Mouse (Mus musculus): ENCODE measurements around the gene Ctu2.
A peak's percentile ranks its signal among the peaks of the same experiment; 100 is the strongest.

Ctu2 gene

GRCm38 (mm10) chr8:122484831-122485230 lies 8.9 kb downstream of the Ctu2 start:
- DNase-seq (ENCODE audit: low read depth): no peak

DNA sequence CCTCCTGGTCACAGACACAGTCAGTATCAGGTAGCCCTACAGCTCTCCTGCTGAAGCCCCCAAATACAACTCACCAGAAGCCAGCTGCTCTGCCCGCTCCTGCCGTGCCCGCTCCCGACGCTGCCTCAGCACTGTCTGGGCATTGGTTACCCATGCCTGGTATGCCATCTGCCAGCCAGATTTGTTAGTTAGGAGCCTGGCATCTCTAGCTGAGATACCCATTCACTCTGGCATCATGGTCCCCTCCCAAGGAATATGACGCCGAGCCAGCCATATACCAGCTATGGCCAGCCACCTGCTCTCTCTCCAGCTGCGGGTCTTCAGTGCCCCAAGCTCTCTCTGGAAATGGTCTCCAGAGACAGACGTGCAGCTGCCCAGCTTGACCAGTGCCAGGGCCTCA lies 12.4 kb downstream of the Ctu2 start:
- DNase-seq (ENCODE audit: low read depth): no peak

GRCm38 (mm10) chr8:122497016-122497734 lies 21.2 kb downstream of the Ctu2 start:
- DNase-seq (ENCODE audit: low read depth): no peak

- DNase-seq (ENCODE audit: low read depth): peak; percentile 22
Measured at GRCm38 (mm10) chr8:122497912-122498311, 22.0 kb downstream of the Ctu2 start.

DNA sequence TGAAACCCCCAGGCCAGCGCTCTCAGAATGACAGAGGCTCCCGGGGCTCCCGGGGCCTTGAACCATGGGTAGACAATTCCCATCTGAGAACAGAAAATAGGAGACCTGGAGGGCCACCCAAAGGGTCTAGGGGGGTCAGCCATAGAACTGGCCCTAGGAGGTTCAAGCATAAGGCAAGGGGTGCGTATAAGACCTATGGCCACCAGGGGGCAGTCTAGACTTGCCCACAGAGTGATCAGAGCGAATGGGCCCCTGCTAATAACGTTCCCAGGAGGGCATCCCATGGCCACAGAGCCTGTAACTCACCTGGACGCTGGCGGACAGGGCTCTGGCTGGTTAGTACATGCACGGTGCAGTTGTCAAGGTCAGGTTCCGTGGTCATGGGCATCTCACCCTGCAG lies 24.9 kb downstream of the Ctu2 start:
- peak; percentile 90 for DNase-seq (ENCODE audit: low read depth)

- no peak for DNase-seq (ENCODE audit: low read depth)
Measured at GRCm38 (mm10) chr8:122511552-122511951, 35.6 kb downstream of the Ctu2 start.

DNA sequence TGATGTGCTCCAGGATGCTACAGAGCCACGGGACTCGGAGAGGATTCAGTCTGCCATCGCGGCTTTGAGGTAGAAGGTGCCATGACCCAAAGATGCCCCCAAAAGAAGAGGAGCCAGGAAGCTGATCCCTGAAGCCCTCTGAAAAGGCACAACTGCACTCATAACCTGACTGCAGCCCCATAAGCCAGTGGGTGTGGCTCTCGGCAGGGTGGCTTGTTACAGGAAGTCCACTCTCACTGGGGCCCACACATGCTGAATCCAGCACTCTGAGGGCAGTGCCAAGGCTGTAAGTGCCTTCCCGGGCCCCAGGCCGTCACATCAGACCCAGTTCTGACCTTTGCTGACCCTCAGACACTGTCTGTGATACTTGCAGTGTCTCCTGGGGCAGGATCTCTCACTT lies 36.4 kb downstream of the Ctu2 start:
- DNase-seq (ENCODE audit: low read depth): no peak

DNA sequence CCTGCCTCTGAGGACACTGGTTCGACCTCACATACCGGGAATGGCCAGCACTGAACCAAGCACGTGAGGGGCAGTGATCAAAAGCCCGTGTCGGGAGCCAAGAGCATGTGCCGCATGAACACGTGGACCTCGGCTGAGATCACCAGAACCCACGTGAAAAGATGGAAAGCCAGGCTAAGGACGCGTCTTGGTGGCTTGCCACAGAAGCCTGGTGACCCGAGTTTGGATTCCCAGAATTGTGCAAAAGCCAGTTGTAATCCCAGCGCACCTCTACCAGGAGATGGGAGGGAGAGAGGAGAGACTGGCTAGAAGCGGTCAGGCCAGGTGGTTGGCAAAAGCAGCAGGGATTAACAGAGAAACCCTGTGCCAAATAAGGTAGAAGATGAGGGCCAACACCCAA lies 39.8 kb downstream of the Ctu2 start:
- no peak for DNase-seq (ENCODE audit: low read depth)

DNA sequence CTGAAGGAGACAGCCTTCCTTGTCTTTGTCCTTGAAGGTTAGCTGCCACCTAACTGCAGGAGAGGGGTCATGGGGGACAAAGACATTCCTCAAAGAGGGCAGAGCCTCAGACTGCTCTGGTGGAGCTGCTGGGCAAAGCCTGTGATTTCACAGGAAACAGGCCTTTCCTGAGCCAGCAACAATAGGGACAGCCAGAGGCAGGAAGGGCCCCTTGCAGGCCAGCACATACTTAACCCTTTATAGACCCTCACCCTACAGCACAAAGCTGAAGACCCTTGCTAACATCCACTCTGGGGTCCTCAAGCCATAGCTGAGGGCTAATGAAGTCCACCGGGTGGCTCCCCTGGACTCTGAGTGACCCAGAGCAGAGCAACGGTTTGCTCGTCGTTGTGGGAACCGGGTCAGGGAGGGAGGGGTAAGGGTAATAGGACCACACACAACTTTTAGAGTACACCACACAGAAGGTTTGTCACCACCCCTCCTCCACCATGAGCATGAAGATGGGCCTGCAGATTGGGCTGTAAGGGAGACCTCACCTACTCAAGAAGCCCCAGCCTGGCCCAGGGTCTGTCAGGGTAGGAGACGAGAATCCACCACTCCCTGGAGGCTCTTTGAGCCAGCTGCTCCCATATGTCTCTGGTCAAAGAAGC lies 41.7 kb downstream of the Ctu2 start:
- DNase-seq (ENCODE audit: low read depth): no peak

DNA sequence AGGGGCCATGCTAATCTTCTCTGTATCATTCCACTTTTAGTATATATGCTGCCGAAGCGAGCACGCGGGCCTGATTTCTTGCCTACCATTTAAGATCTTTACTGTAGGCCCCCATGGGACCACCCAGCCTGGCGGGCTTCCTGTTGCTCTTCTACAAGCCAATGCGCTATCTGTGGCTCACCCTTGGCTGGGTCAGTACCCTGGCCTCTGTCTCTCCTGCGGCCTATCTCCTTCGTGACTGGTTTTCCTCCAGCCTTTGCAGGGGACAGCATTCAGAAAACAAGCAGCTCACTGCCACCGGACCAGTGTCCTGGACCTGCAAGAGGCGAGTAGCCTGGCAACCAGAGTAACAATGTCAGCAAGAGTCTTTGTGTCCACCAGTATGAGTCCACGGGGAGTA lies 44.7 kb downstream of the Ctu2 start:
- DNase-seq (ENCODE audit: low read depth): no peak

DNA sequence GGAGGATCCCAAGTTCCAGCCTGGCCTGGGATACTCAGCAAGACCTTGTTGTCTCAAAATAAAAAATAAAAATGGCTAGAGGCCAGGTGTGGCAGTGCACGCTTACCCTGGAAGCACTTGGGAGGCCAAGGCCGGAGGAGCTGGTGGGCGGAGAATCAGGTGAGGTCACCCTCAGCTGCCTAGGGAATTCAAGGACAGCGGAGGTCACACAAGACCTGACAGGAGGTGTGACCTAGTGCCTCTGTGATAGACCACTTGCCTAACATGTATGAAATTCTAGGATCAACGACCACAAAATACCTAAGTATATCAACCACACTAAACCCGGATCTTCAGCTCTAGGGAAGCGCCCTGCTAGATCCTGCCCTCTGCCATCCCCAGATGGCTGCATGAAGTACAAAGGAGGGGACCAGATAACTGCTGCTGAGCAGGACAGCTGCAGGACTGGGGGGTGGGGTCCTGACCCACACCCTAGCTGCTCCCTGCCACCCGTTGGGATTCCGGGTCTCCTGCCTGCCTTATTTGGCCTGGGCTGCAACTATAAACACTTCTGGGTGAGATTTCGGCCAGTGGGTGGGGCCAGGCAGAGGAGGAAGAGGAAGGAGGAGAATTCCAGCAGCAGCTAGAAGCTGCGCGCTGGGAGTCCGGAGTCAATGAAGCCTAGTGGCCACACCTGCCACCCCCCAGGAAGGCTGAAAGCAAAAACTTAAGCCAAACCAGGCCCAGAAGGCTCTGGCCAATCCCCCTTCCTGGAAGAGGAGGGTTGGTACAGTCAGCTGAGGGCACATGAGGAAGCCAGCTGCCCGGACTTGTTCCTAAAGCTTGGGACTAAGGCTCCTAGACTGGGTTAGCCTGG lies 47.1 kb downstream of the Ctu2 start:
- peak; percentile 43 for DNase-seq (ENCODE audit: low read depth)

DNA sequence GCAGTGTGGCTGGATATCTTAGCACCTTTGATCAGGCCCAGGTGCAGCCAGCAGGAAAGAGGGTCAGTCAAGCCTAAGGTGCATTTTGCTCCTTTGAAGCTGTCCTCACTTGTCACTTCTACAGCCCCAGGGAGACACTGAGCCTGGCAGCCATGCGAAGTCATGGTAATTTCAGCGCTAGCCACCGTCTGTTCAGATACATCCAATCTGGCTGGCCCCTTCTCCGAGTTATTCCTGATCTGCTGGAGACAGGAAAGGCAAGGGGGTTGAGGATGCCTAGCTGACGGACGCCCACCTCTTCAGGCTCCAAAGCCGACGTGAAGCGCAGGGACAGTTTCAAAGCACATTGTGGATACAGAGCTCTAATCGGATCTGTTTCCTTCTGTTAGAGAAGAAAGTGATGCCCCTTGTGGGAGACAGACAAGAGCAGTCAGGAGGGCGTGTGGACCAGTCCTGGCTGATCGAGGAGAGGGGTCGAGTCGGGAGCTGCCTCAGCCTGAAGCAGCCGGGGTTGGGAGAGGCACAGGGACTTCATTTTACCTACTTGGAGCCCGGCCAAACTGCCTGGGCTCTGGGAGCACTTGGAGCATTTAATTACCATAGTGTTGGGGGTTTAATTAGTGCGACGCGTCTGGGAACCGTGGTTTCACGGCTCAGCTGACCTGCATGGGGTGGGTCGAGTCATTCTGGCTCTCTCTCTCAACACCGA lies 47.9 kb downstream of the Ctu2 start:
- no peak for DNase-seq (ENCODE audit: low read depth)

DNA sequence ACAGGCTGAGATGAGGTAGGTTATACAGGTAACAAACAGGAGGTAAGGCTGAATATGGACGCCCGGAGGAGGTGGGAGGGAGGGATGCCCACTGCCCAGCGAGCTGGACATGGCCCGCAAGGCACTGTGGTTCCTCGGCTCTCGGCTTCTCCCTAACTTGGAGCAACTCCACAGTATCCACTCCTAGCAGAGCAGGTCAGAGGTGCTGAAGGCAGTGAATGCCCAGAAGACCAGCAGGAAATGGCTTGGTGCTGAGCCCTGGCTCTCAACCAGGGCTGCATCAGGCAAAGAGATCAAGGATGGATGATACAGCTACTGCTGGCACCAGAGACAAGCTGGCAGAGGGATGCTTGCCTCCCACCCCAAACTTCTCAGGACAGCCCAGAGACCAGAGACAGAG lies 48.6 kb downstream of the Ctu2 start:
- no peak for DNase-seq (ENCODE audit: low read depth)

DNA sequence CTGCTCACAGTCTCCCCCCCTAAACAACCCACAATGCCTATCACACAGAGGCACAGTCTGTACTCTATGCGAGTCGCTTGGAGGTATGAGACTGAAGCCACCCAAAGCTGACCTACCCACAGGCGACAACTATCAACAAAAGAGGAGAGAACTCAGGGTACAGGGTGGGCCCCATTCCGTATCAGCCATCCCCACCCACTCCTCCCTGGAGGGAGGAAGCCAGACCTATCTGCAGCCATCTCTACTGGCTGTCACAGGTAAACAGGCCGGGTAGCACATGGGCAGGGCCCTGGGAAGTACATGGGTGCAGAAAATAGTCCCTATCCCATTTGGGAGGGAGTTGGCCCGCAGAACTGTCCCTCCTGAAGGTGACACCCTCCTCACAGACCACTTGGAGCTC lies 49.1 kb downstream of the Ctu2 start:
- DNase-seq (ENCODE audit: low read depth): no peak

GRCm38 (mm10) chr8:122526084-122526483 lies 50.1 kb downstream of the Ctu2 start:
- DNase-seq (ENCODE audit: low read depth): no peak

- no peak for DNase-seq (ENCODE audit: low read depth)
Measured at GRCm38 (mm10) chr8:122526526-122527170, 50.7 kb downstream of the Ctu2 start.

DNA sequence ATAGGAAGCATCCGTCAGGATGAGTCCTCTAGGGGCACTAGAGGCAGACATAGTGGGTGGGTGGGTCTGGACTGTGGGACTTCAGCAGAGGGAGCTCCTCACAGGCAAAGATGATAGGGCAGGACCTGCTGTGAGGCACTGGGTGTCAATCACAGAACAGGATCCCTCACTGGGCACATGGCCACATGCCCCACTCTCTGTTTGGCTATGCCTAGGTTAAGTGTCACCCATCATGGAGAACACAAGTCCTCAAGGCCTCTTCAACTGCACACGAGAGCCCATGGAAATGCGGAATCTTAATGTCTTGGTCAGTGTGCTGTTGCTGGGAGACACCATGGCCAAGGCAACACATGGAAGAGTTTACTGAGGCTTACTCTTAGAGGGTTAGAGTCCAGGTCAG lies 52.0 kb downstream of the Ctu2 start:
- no peak for DNase-seq (ENCODE audit: low read depth)

DNA sequence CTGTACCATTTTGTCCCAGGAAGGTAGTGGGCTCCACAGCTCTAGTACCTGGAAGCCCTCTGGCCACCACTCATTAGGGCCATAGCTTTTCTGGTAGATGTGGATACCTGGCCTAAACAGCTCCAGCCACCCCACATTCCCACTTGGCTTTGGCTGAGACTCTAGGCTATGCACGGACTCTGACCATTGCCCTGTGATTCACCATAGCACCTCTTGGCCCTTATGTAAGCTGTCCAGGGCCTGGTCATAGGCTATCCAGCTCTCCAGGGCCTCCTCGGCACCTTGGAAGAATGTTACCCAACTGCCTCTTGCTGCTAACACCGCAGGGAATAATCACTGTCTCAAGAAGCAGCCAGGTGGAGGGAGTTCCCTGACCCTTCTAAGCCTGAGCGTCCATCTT lies 53.2 kb downstream of the Ctu2 start:
- DNase-seq (ENCODE audit: low read depth): no peak

DNA sequence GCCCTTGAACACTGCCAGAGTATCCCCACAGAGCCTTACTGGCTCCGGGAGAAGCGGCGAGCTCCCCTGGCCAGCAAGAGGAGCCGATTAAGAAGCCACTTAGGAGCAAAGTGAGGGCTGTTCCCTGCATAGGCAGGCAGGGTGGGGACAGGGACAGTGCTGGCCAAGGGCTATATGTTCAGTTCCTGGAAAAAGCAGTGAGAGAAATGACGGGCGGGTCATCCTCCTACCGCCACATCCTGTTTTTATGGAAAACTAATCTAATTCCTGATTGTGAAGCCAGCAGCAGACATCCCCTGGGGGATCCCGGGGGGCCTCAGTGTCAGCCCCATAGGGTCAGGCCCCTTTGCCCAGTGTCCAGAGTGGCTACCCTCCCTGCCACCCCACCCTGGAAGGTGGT lies 55.4 kb downstream of the Ctu2 start:
- DNase-seq (ENCODE audit: low read depth): no peak

All from NIH3T3 (cell line).